Mouse (Mus musculus) midbrain, embryonic 11.5 days (tissue): ENCODE results near the gene Agpat2. TPM values are rescaled to one million over a fixed set of nuclear protein-coding genes. Genes with fewer than 3 reads are reported as not detected.

Experiments used
- ATAC-seq: fragments of 200-750 bp; cut with Nextera tagmentation; 2 replicates; pipeline ENCODE4 v1.8.0; 2017; ENCODE audit warnings: moderate TSS enrichment, moderate library complexity; ENCODE audit not compliant: low FRiP score
- DNase-seq: peaks from one replicate; pipeline ENCODE4 v3.0.0; 2015; ENCODE audit warnings: low spot score; ENCODE audit errors: missing footprints
- H3K27ac ChIP-seq: fragments of 300-500 bp; sonication (generic); 2 replicates; pipeline ENCODE4 v1.5.1; 2014; ENCODE audit warnings: low read depth, low read length
- H3K27me3 ChIP-seq: fragments of 300-500 bp; sonication (generic); 2 replicates; pipeline ENCODE4 v1.6.1; 2014; ENCODE audit warnings: mild to moderate bottlenecking, low read length, moderate library complexity, mixed read lengths; ENCODE audit not compliant: control insufficient read depth, insufficient read depth
- H3K36me3 ChIP-seq: fragments of 300-500 bp; sonication (generic); 2 replicates; pipeline ENCODE4 v1.6.1; 2014; ENCODE audit warnings: mild to moderate bottlenecking, low read length, moderate library complexity, mixed read lengths; ENCODE audit not compliant: control insufficient read depth, insufficient read depth
- H3K4me1 ChIP-seq: fragments of 300-500 bp; sonication (generic); 2 replicates; pipeline ENCODE4 v1.6.1; 2014; ENCODE audit warnings: low read length; ENCODE audit not compliant: control insufficient read depth, insufficient read depth
- H3K4me2 ChIP-seq: fragments of 300-500 bp; sonication (generic); 2 replicates; pipeline ENCODE4 v1.6.1; 2014; ENCODE audit warnings: mild to moderate bottlenecking, moderate library complexity
- H3K4me3 ChIP-seq: fragments of 300-500 bp; sonication (generic); 2 replicates; pipeline ENCODE4 v1.5.1; 2014; ENCODE audit warnings: low read depth, low read length
- H3K9ac ChIP-seq: fragments of 300-500 bp; sonication (generic); 2 replicates; pipeline ENCODE4 v1.6.1; 2014; ENCODE audit warnings: low read length
- H3K9me3 ChIP-seq: fragments of 300-500 bp; sonication (generic); 2 replicates; pipeline ENCODE4 v1.6.1; 2016; ENCODE audit warnings: low read length; ENCODE audit not compliant: control insufficient read depth
- WGBS: fragments of 180-500 bp; shearing (Covaris S2); extraction: QIAGEN DNeasy Blood & Tissue Kit; methylation state at CpG from one replicate; pipeline ENCODE4 v1.1.7; 2014; 5-methylcytosine and 5-hydroxymethylcytosine counted together
- polyA plus RNA-seq: library from polyadenylated mRNA; unstranded; fragments of >200 nt; fragmentation: Nextera tagmentation; extraction: Ambion mirVana; gene quantifications from 2 replicates; pipeline ENCODE4 v1.2.1, GENCODE M21; 2014

Agpat2 gene
- polyA plus RNA-seq, 1 experiment from 2014 or later = 8.2 TPM

GRCm38 (mm10) chr2:26561351-26562016 is 42.7 kb downstream of the Agpat2 start:
- Histone ChIP-seq H3K27me3 (no peaks in the 10 kb centered on the region), H3K36me3 (no peaks in the 10 kb centered on the region), H3K9ac (no peak overlapping the region), H3K27ac (no peak overlapping the region), H3K4me1 (peaks cover 11% of the 10 kb centered on the region), H3K4me3 (no peak overlapping the region), H3K9me3 (no peaks in the 10 kb centered on the region), H3K4me2 (no peak overlapping the region)
- DNase-seq (peak; percentile 90), ATAC-seq (peak; percentile 73)
- 47% methylated on average over 6 of the region's 6 CpGs for WGBS

GRCm38 (mm10) chr2:26560506-26560905 is 43.7 kb downstream of the Agpat2 start:
- H3K27ac ChIP-seq = no peak overlapping the region
- DNase-seq (no peak), ATAC-seq (no peak)
- H3K36me3 ChIP-seq = no peaks in the 10 kb centered on the region
- no peaks in the 10 kb centered on the region for H3K27me3 ChIP-seq
- H3K4me2 ChIP-seq = no peak overlapping the region
- no peak overlapping the region for H3K4me3 ChIP-seq
- H3K4me1 ChIP-seq = peaks cover 11% of the 10 kb centered on the region
- H3K9ac ChIP-seq = no peak overlapping the region
- WGBS = 88% methylated on average over 5 of the region's 5 CpGs
- no peaks in the 10 kb centered on the region for H3K9me3 ChIP-seq

GRCm38 (mm10) chr2:26556535-26556993 is 47.7 kb downstream of the Agpat2 start:
- Histone ChIP-seq H3K36me3 (no peaks in the 10 kb centered on the region), H3K4me3 (no peak overlapping the region), H3K9me3 (no peaks in the 10 kb centered on the region), H3K4me2 (no peak overlapping the region), H3K27me3 (no peaks in the 10 kb centered on the region), H3K27ac (no peak overlapping the region), H3K9ac (no peak overlapping the region), H3K4me1 (peaks cover 11% of the 10 kb centered on the region)
- no peak for DNase-seq
- no peak for ATAC-seq
- 73% methylated on average over 4 of the region's 4 CpGs for WGBS

- Histone ChIP-seq H3K4me2 (no peak overlapping the region), H3K4me3 (no peak overlapping the region), H3K9ac (no peak overlapping the region), H3K27ac (no peak overlapping the region), H3K4me1 (no peaks in the 10 kb centered on the region), H3K9me3 (no peaks in the 10 kb centered on the region), H3K36me3 (no peaks in the 10 kb centered on the region), H3K27me3 (no peaks in the 10 kb centered on the region)
- WGBS = 88% methylated on average over 4 of the region's 4 CpGs
- no peak for ATAC-seq
- no peak for DNase-seq
Measured at GRCm38 (mm10) chr2:26555076-26555475, 49.1 kb downstream of the Agpat2 start.

GRCm38 (mm10) chr2:26553904-26554303 is 50.3 kb downstream of the Agpat2 start:
- Histone ChIP-seq H3K4me3 (no peak overlapping the region), H3K4me1 (no peaks in the 10 kb centered on the region), H3K9ac (no peak overlapping the region), H3K27ac (no peak overlapping the region), H3K9me3 (no peaks in the 10 kb centered on the region), H3K4me2 (no peak overlapping the region), H3K27me3 (no peaks in the 10 kb centered on the region), H3K36me3 (no peaks in the 10 kb centered on the region)
- DNase-seq (no peak), ATAC-seq (no peak)
- WGBS = 86% methylated on average over 9 of the region's 9 CpGs

- no peak overlapping the region for H3K27ac ChIP-seq
Measured at GRCm38 (mm10) chr2:26552066-26552465, 52.2 kb downstream of the Agpat2 start.

GRCm38 (mm10) chr2:26551446-26551845 is 52.8 kb downstream of the Agpat2 start:
- Histone ChIP-seq H3K9me3 (no peaks in the 10 kb centered on the region), H3K4me3 (no peak overlapping the region), H3K36me3 (no peaks in the 10 kb centered on the region), H3K4me2 (no peak overlapping the region), H3K4me1 (peaks cover 8% of the 10 kb centered on the region), H3K27me3 (no peaks in the 10 kb centered on the region), H3K27ac (no peak overlapping the region), H3K9ac (no peak overlapping the region)
- WGBS = 77% methylated on average over 8 of the region's 8 CpGs
- ATAC-seq (no peak), DNase-seq (no peak)

More at GRCm38 (mm10) chr2:26552066-26552465, 52.2 kb downstream of the Agpat2 start:
- Histone ChIP-seq H3K9me3 (no peaks in the 10 kb centered on the region), H3K9ac (no peak overlapping the region), H3K36me3 (no peaks in the 10 kb centered on the region), H3K4me3 (no peak overlapping the region), H3K4me2 (no peak overlapping the region), H3K4me1 (peaks cover 8% of the 10 kb centered on the region), H3K27me3 (no peaks in the 10 kb centered on the region)
- WGBS = 89% methylated on average over 2 of the region's 2 CpGs
- DNase-seq = no peak
- no peak for ATAC-seq

GRCm38 (mm10) chr2:26550777-26551176 is 53.4 kb downstream of the Agpat2 start:
- Histone ChIP-seq H3K9ac (no peak overlapping the region), H3K27me3 (no peaks in the 10 kb centered on the region), H3K9me3 (no peaks in the 10 kb centered on the region), H3K4me1 (peaks cover 8% of the 10 kb centered on the region), H3K27ac (no peak overlapping the region), H3K36me3 (no peaks in the 10 kb centered on the region), H3K4me3 (no peak overlapping the region), H3K4me2 (no peak overlapping the region)
- no peak for DNase-seq
- ATAC-seq = no peak
- WGBS = 92% methylated on average over 3 of the region's 3 CpGs

GRCm38 (mm10) chr2:26550205-26550604 is 54.0 kb downstream of the Agpat2 start:
- H3K4me1 ChIP-seq = peaks cover 8% of the 10 kb centered on the region
- H3K9ac ChIP-seq = no peak overlapping the region
- no peaks in the 10 kb centered on the region for H3K27me3 ChIP-seq
- H3K9me3 ChIP-seq = no peaks in the 10 kb centered on the region
- H3K4me3 ChIP-seq = no peak overlapping the region
- H3K4me2 ChIP-seq = no peak overlapping the region
- H3K27ac ChIP-seq = no peak overlapping the region
- no peak for ATAC-seq
- WGBS = 84% methylated on average over 3 of the region's 3 CpGs
- DNase-seq = no peak
- no peaks in the 10 kb centered on the region for H3K36me3 ChIP-seq
